Mouse (Mus musculus) olfactory bulb, adult 2 months (tissue): Measurements from ENCODE around the gene Btg4. TPM values are rescaled to one million over a fixed set of nuclear protein-coding genes. Genes with fewer than 3 reads are reported as not detected.

ENCODE experiments used
- H3K27ac ChIP-seq: fragments of 200-500 bp; 2 replicates; pipeline ENCODE4 v1.5.1; 2012; ENCODE audit warnings: low read depth, low read length; ENCODE audit not compliant: insufficient read depth
- H3K4me1 ChIP-seq: fragments of 200-500 bp; 2 replicates; pipeline ENCODE4 v1.6.1; 2012; ENCODE audit warnings: low read length; ENCODE audit not compliant: control insufficient read depth, insufficient read depth
- H3K4me3 ChIP-seq: fragments of 200-500 bp; 2 replicates; pipeline ENCODE4 v1.5.1; 2012; ENCODE audit warnings: mild to moderate bottlenecking, low read depth, low read length, moderate library complexity; ENCODE audit not compliant: insufficient read depth
- CTCF ChIP-seq: fragments of 200-500 bp; IDR thresholded peaks from 2 replicates; pipeline ENCODE4 v1.5.1; 2012; ENCODE audit warnings: low read depth, mild to moderate bottlenecking, low read length, moderate library complexity; ENCODE audit not compliant: insufficient read depth
- POLR2A ChIP-seq: fragments of 200-500 bp; IDR thresholded peaks from 2 replicates; pipeline ENCODE4 v1.6.1; 2012; ENCODE audit warnings: mild to moderate bottlenecking, low read depth, low read length, moderate library complexity; ENCODE audit not compliant: insufficient read depth
- WGBS: fragments of 180-500 bp; shearing (Covaris S2); methylation state at CpG from one replicate; pipeline ENCODE4 v1.1.7; 2018; 5-methylcytosine and 5-hydroxymethylcytosine counted together
- polyA plus RNA-seq: library from polyadenylated mRNA; stranded (reverse); fragments of >200 nt; gene quantifications from 2 replicates; pipeline ENCODE4 v1.2.4, GENCODE M21; 2012; ENCODE audit warnings: low replicate concordance; ENCODE audit not compliant: missing spikeins, insufficient read depth, insufficient read length

Btg4 gene
- polyA plus RNA-seq, 1 experiment, result not detected

DNA sequence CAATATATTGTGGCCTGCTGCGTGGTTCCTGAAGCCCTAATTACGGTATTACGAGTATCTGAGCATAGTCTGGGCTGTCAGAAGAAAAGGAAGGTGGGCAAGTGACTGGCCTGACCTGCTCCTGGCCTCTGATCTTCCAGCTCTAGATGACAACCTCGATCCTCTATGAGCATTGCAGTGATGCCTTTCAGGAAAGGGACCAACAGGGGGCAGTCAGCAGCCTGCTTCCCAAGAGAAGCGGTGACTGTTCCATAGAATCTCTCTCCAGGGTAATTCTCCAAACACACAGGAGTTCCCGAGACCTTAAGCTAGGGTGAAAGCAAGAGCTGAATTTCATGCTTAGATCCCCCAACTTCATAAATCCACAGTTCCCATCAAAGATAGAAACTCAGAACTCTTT is 83.5 kb downstream of the Btg4 start:
- H3K4me1 ChIP-seq, result no peaks in the 10 kb centered on the region
- whole genome bisulfite sequencing, result 83% methylated on average over 6 of the region's 6 CpGs
- no peak overlapping the region for H3K4me3 ChIP-seq
- H3K27ac ChIP-seq, result no peak overlapping the region
- TF ChIP-seq CTCF (no peak), POLR2A (no peak)

DNA sequence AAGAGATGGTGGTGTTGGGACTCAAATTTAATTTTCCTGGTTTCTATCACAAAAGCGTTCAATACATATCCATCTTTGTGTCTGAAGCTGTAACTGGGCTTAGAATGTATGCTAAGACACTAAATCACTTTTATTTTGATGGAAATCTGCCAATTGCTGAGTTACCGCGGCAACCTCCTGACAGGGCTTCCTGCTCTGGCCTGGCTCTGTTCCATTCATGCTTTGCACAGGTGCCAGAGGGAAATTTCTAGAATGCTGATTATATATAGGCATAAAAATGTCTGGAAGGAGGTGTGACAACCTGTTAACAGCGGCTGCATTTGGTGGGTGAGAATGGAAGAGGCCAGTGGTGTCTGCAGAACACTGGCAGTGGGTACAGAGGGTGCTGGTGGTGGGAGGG is 85.8 kb downstream of the Btg4 start:
- 66% methylated on average over 4 of the region's 4 CpGs for WGBS
- TF ChIP-seq CTCF (no peak), POLR2A (no peak)
- no peak overlapping the region for H3K4me3 ChIP-seq
- no peaks in the 10 kb centered on the region for H3K4me1 ChIP-seq
- no peak overlapping the region for H3K27ac ChIP-seq

DNA sequence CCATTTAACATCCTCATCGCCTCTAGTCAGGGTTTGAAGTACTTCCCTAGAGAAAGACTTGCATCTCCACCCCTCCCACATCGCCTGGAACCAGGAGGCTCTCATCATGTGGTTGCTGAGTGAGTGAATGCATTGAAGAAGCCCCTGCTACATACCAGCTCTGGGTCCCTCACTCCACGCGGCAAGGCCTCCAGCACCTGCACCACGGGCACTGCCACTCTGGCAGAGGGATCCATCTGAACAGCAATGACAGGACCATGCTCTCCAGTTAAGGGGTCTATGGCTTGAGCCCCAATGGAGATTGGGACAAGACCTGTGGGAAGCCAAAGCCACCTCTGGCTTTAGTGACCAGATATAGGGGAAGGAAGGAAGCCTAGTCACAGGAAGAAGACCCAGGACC is 86.6 kb downstream of the Btg4 start:
- TF ChIP-seq POLR2A (no peak), CTCF (no peak)
- Histone ChIP-seq H3K27ac (no peak overlapping the region), H3K4me3 (no peak overlapping the region), H3K4me1 (no peaks in the 10 kb centered on the region)
- 92% methylated on average over 5 of the region's 5 CpGs for WGBS

DNA sequence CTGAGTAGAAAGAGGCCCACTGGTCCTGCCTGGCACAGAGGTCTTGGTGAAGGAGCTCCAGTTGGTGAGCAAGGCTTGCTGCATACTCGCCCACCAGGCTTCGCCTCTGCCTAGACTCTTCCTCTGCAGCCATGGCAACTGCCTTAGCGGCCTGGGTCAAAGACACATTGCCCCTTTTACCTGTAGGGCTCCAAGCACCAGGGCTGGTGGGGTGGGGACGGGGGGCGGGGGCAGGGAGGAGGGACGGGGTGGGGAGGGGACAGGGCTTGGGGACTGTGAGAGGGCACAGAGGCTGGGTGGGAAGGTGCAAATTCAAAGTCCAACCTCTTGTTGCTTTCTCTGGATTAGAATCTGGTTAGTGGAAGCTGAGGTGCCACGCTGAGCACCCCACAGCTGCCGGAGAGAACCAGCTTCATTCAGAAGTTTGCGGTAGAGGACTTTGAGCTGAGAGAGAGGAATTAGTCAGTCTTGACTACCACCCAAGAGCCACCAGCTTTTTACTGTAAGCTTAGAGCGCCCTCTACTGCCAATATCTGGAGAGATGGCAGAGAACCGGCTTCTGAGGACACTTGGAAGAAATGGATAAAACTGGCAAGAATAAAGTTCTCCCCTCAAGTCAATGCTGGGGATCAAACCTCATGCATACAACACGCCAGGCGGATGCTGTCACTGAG is 91.5 kb downstream of the Btg4 start:
- Histone ChIP-seq H3K4me3 (no peak overlapping the region), H3K27ac (no peak overlapping the region), H3K4me1 (no peaks in the 10 kb centered on the region)
- WGBS, result 16% methylated on average over 13 of the region's 13 CpGs
- TF ChIP-seq CTCF (no peak), POLR2A (no peak)

DNA sequence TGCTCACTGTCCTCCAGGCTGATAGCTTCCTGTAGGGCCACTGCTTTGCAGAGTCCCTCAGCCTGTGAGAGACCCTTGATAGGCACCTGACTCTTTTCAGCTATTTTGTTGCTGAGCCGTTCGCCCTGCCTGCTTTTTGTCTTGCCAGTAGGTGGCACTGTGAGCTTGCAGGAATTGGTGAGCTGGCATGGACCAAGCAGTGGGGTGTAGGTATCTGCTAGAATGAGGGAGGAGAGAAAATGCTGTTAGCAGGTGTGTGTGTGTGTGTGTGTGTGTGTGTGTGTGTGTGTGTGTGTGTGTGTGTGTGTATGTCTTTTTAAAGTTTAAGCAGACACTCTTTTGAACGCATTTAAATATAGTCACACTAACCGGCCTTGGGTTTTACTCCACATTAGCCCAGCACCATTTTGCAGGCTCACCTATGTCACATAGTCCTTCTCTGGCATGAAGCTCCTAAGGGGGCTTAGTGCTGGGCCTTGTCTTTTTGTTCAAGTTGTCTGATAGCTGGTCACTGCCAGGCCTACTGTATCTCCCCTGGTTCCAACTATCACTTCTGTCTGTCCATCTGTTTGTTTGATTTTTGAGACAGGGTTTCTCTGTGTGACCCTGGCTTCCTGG is 101.2 kb downstream of the Btg4 start:
- no peak overlapping the region for H3K27ac ChIP-seq
- TF ChIP-seq CTCF (peak; percentile 70), POLR2A (no peak)
- no peaks in the 10 kb centered on the region for H3K4me1 ChIP-seq
- no peak overlapping the region for H3K4me3 ChIP-seq
- 19% methylated on average over 4 of the region's 4 CpGs for WGBS

DNA sequence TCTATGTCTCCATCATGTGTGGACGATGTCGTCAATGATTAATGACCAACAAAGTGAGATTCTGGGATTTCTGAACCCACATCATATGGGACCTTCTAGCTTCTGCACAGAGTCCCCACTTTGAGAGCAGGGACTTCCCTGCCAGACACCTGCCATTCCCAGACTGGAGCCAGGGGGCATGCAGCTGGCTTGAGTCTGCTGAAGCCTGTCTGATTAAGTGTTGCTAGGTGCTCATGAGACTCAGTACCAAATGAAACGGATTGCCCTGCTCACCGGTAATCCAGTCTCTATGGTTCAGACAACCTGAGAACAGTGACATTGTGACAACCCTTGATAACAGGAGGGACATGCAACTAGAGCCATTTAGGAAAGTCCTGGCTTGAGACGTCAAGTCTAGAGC is 103.3 kb downstream of the Btg4 start:
- Histone ChIP-seq H3K4me3 (no peak overlapping the region), H3K4me1 (peaks cover 8% of the 10 kb centered on the region), H3K27ac (no peak overlapping the region)
- WGBS, result 86% methylated on average over 5 of the region's 5 CpGs
- TF ChIP-seq POLR2A (no peak), CTCF (no peak)

DNA sequence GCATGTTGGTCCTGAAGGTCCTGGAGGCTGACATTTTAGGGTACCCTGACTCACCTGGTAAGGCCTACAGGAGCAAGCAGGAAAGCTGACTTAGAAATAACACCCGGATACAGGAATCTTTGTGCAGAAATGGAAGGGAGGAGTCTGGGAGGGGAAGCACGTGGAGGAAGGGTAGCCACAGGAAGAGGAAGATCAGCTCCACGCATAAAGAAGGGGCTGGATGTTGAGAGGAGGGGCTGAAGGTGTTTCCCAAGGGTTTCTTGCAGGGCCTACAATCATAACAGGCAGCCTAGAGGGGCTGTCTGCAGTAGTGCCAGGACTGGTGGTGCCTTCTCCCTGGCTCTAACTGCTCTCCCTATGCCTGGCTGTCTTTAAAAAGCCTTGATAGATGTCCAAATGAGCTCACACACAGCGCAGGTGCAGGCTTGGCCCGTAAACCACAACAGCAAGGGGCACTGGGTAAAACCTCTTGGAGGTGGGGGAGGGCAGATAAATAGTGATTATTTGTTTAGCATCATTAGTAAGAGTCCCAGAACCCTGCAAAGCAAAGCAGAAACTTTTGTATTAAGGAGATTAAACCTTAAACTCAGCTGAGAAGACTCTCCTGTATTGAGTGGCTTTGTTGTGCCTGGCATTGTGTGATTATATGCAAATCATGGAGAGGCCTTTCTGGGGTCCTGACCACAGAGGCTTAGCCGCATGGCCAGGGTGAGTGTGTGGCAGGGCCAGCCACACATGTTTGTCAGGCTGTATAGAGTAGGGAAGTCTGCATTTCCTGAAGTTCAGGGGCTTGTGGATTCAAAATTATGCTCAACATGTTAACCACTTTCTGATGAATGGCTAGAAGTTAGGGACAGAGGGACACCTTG is 104.8 kb downstream of the Btg4 start, which contains the start of gene Gm32742:
Gene Gm32742 (minus strand): TSS at position 206 of the 869 bp plus-strand sequence.
- Histone ChIP-seq H3K4me3 (no peak within 1 kb of the TSS), H3K27ac (no peak within 1 kb of the TSS), H3K4me1 (peaks cover 11% of the 10 kb centered on the region)
- TF ChIP-seq POLR2A, result no peak
- 58% methylated on average over 6 of the region's 6 CpGs for WGBS

DNA sequence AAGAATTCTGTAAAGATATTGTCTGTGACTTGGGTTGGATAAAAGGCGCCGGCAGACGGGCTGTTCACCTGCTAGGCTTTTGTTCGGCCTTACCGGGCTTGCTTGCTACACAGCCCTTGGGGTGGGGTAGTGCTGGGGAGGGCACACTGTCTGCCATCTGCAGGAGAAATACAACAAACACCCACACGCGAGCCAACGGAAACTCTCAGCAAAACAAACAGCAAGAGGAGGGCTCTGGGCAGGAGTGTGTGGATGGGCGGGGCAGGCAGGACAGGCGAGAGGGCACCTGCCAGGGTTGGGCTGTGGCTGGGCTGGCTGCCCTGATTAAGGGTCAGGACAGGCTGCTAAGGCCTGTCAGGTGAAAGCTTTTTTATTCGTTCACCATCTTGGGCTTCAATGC is 107.3 kb downstream of the Btg4 start:
- H3K4me3 ChIP-seq, result no peak overlapping the region
- TF ChIP-seq CTCF, result no peak
- no peak for TF ChIP-seq POLR2A
- 46% methylated on average over 11 of the region's 11 CpGs for WGBS

DNA sequence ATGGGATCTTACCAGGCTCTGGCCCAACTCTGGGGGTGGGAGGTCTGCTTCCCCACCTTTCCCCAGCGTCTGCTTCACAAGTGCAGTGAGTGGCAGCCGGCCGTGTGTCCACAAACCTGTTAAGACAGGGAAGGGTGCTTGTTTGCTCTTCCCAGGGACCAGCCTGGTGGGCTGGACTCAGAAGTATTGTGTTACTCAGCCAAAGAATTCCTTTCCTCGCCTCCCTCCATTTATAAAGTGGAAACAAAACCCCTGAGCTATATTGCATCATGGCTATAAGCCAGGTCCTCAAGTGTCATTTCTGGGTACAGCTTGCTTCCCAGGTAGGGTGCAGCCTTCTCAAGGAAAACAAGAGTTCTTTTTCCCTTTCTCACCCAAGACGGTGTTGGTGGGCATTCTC is 108.0 kb downstream of the Btg4 start:
- WGBS, result 84% methylated on average over 5 of the region's 5 CpGs
- H3K27ac ChIP-seq, result no peak overlapping the region
- TF ChIP-seq POLR2A (no peak), CTCF (no peak)
- peaks cover 13% of the 10 kb centered on the region for H3K4me1 ChIP-seq
- no peak overlapping the region for H3K4me3 ChIP-seq

More for the DNA sequence above, 107.3 kb downstream of the Btg4 start:
- Histone ChIP-seq H3K27ac (no peak overlapping the region), H3K4me1 (peaks cover 13% of the 10 kb centered on the region)
